Mouse (Mus musculus) kidney, adult 2 months (tissue): Measurements from ENCODE around the gene Tbc1d10a.

Source experiments
- CTCF ChIP-seq: fragments of 200-500 bp; conservative IDR thresholded peaks from 2 replicates; pipeline ENCODE4 v1.5.1; 2011; ENCODE audit warnings: low read depth, mild to moderate bottlenecking, control low read depth, low read length, moderate library complexity, mixed read lengths; ENCODE audit not compliant: insufficient read depth, insufficient read length
- POLR2A ChIP-seq: fragments of 200-500 bp; IDR thresholded peaks from one replicate; pipeline ENCODE4 v1.6.1; 2011; ENCODE audit warnings: low read depth, low read length, control low read depth

DNA sequence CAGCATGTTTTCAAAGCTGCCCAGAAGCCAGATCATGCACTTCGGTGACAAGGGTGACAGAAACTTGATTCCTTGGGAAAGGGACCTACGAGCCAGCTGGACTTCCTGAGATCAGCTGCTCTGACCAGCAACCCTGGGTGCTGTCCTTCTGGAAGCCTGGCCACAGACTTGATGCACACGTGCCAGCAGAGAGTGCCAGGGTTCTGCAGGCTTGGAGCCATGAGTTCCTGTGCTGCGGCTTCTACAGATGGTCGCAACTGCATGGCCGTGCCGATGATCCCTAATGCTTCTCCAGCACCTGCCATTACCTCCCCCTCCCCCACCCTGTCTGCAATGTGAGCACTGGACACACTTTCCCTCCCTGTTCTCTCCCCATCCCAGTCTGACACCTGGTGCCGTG is 41.9 kb downstream of the Tbc1d10a start:
- TF ChIP-seq POLR2A (no peak), CTCF (no peak)
